1 mouse cellular context compared by ENCODE assay signal in the genomic region with DNA sequence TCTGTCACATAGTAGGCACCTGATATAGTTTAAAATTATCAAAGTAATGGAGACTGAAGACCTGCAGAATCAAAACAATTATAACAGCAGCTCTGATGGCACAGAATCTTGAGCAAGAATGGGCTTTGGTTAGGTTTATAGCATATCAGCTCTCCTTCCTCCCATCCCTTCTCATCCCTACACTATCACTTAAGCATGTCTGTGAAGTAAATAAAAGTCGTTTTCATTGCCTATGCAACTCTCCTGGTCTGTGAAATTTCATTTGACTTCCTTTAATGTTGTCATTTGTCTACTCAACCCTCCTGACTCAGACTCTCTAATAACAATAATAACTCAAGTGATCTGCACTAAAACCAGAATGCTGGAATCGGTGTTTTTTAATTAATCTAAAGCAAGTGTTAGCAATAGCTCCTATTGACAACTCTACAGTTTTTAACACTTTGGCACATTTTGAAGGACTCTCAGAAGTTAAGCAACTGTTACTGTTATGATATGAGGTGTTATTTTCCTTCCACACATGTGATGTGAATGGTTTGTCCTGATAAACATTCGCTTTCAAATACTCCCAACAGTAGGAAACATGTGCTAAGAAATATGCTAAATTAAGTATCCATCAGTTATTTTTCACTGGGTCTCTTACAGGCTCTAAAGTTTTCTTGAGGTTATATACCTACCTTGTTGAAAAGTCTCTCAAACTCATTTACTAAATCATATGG.
TF ChIP-seq lines count a peak whose summit lies in the region.

No protein-coding gene starts in this region.

TF ChIP-seq in MEL, 35 proteins besides CTCF, POLR2A, EP300 and RAD21:
- TF ChIP-seq ZMIZ1 (IDR thresholded peaks at IDR 0.05; ENCODE audit: low read depth, low read length) = no peak
- no peak for TF ChIP-seq GATA1 (IDR thresholded peaks at IDR 0.05; ENCODE audit: low read depth, low read length)
- TF ChIP-seq E2F4 (IDR thresholded peaks at IDR 0.05; ENCODE audit: borderline replicate concordance, low read depth, low read length) = no peak
- TF ChIP-seq RCOR1 (IDR thresholded peaks at IDR 0.05; ENCODE audit: low read depth, low read length) = no peak
- peak; percentile 43; the same call in 1 of the 2 replicates for TF ChIP-seq TCF12 (IDR thresholded peaks at IDR 0.05; ENCODE audit: low read depth, low read length)
